In the genomic region with DNA sequence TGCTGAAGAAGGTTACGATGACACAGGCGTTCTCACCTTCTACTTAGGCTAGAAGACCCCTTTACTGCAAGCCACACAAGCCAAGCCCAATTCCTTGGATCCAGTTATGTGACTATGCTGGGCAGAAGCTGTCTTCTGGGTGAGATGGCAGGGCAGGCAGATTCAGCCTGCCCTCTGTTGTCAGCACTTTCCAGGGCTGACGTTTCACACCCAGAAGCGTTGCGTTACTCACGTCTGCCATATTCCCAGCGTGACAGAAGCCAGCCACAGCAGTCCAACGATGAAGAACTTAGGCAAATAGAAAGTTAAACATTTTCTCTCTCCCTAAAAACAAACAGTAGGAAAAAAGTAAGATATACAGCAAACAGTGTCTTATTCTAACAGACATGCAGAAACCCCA, we compare ENCODE assay signal across 8 mouse cellular contexts. TPM values are rescaled to one million over a fixed set of nuclear protein-coding genes. Genes with fewer than 3 reads are reported as not detected.
DNase-seq lines count a peak whose midpoint lies in the region; ATAC-seq and TF ChIP-seq lines count a peak whose summit lies in the region.
"Not testable (repeated sequence)": the region's sequence is repeated elsewhere in the genome, so short reads cannot be mapped to it uniquely, and the experiment has no call there.

No protein-coding gene starts in this region.

- 60% methylated on average over 8 of the region's 8 CpGs for WGBS in liver, postnatal 0 days (ENCODE audit: insufficient replicate concordance)

- H3K27ac ChIP-seq in liver, postnatal 0 days (ENCODE audit: low read depth), result not testable (repeated sequence)

- not testable (repeated sequence) for TF ChIP-seq CTCF in liver, postnatal 0 days (IDR thresholded peaks at IDR 0.05; ENCODE audit: low read depth)

- not testable (repeated sequence) for H3K9me3 ChIP-seq in liver, postnatal 0 days (ENCODE audit: low read length)

- not testable (repeated sequence) for H3K4me1 ChIP-seq in liver, postnatal 0 days (ENCODE audit: insufficient read depth)

- H3K9ac ChIP-seq in liver, postnatal 0 days (replicated peaks), result not testable (repeated sequence)

- not testable (repeated sequence) for H3K4me3 ChIP-seq in liver, postnatal 0 days (ENCODE audit: low read depth, low read length)

- not testable (repeated sequence) for H3K27me3 ChIP-seq in liver, postnatal 0 days (ENCODE audit: insufficient read depth, low read length)

- DNase-seq in cerebellum, adult 11 months, result peak; percentile 54
- DNase-seq in cerebellum, adult 18-20 months, result peak; percentile 52 to 68
- peak; percentile 65 for DNase-seq in cerebellum, adult 8-10 months
- peak; percentile 77 for DNase-seq in cerebellum, adult 9-11 months
- DNase-seq in cerebellum, postnatal 14 days, result peak; percentile 61 to 73
- DNase-seq in cerebellum, postnatal 36 days, result peak; percentile 51 to 67
- peak; percentile 88 for DNase-seq in heart, adult 11 months
- not testable (repeated sequence) for DNase-seq in liver, postnatal 0 days

- TF ChIP-seq EP300 in liver, postnatal 0 days (IDR thresholded peaks at IDR 0.05; ENCODE audit: low read depth), result not testable (repeated sequence)

- peak; percentile 50; the same call in 1 of the 2 replicates for ATAC-seq in liver, postnatal 0 days

- not testable (repeated sequence) for H3K36me3 ChIP-seq in liver, postnatal 0 days (replicated peaks; ENCODE audit: insufficient read depth, low read length)

- H3K4me2 ChIP-seq in liver, postnatal 0 days (ENCODE audit: low read depth, low read length), result not testable (repeated sequence)

RNA-seq across cellular contexts. Expression of a gene that starts 18.4 kb away (rescaled TPM):
- polyA plus RNA-seq in liver, postnatal 0 days (2015; fragmentation: Nextera tagmentation; extraction: Ambion mirVana), result 164 and 165 TPM in 2 replicates
